Mouse (Mus musculus) limb, embryonic 12.5 days (tissue): Measurements from ENCODE around the gene Cyp4f37. TPM values are rescaled to one million over a fixed set of nuclear protein-coding genes. Genes with fewer than 3 reads are reported as not detected.

Source experiments
- ATAC-seq: fragments of 200-750 bp; cut with Nextera tagmentation; 2 replicates; pipeline ENCODE4 v1.8.0; 2017; ENCODE audit warnings: low read depth, moderate TSS enrichment; ENCODE audit not compliant: insufficient number of reproducible peaks, insufficient read depth, low FRiP score, low TSS enrichment
- H3K27ac ChIP-seq: fragments of 300-500 bp; sonication (generic); 2 replicates; pipeline ENCODE4 v1.5.1; 2016; ENCODE audit warnings: mild to moderate bottlenecking, moderate library complexity
- H3K27me3 ChIP-seq: fragments of 300-500 bp; sonication (generic); 2 replicates; pipeline ENCODE4 v1.6.1; 2016; ENCODE audit warnings: mild to moderate bottlenecking, moderate library complexity
- H3K36me3 ChIP-seq: fragments of 300-500 bp; sonication (generic); 2 replicates; pipeline ENCODE4 v1.6.1; 2016; ENCODE audit warnings: mild to moderate bottlenecking, moderate library complexity
- H3K4me1 ChIP-seq: fragments of 300-500 bp; sonication (generic); replicated peaks from 2 replicates; pipeline ENCODE4 v1.6.1; 2016
- H3K4me2 ChIP-seq: fragments of 300-500 bp; sonication (generic); 2 replicates; pipeline ENCODE4 v1.6.1; 2016; ENCODE audit warnings: mild to moderate bottlenecking, moderate library complexity
- H3K4me3 ChIP-seq: fragments of 300-500 bp; sonication (generic); replicated peaks from 2 replicates; pipeline ENCODE4 v1.5.1; 2016; ENCODE audit warnings: mild to moderate bottlenecking
- H3K9ac ChIP-seq: fragments of 300-500 bp; sonication (generic); replicated peaks from 2 replicates; pipeline ENCODE4 v1.6.1; 2016; ENCODE audit warnings: mild to moderate bottlenecking, moderate library complexity
- H3K9me3 ChIP-seq: fragments of 300-500 bp; sonication (generic); 2 replicates; pipeline ENCODE4 v1.6.1; 2016; ENCODE audit warnings: mild to moderate bottlenecking, moderate library complexity
- WGBS: fragments of 180-500 bp; shearing (Covaris S2); methylation state at CpG from one replicate; pipeline ENCODE4 v1.1.7; 2016; 5-methylcytosine and 5-hydroxymethylcytosine counted together
- polyA plus RNA-seq: library from polyadenylated mRNA; unstranded; fragments of >200 nt; fragmentation: Nextera tagmentation; extraction: Ambion mirVana; gene quantifications from 2 replicates; pipeline ENCODE4 v1.2.1, GENCODE M21; 2016

The Cyp4f37 gene
- polyA plus RNA-seq, 1 experiment from 2014 or later = not detected

DNA sequence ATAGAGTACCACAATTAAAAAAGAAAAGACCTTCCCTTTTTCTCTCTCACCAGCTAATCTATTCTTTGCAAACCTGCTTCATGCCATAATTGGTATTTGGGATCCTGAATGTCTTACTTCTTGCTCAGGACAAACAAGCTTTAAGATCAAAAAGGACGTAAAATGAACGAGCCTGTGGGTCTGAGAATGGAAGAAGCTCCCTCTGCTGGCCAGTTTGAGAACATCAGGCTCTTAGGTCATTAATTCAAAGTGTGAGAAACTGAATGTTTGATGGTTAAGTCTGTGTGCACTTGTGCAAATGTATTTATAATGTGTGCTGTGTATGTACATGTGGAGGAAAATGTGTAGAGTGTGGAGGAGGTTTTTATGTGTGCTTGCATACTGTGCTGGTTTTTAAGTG, 59.3 kb downstream of the Cyp4f37 start:
- no peak overlapping the region for H3K9ac ChIP-seq
- no peak overlapping the region for H3K4me2 ChIP-seq
- ATAC-seq = no peak
- H3K4me3 ChIP-seq = no peak overlapping the region
- no peaks in the 10 kb centered on the region for H3K36me3 ChIP-seq
- no peak overlapping the region for H3K27ac ChIP-seq
- no peaks in the 10 kb centered on the region for H3K27me3 ChIP-seq
- 27% methylated on average over 2 of the region's 2 CpGs for WGBS
- no peaks in the 10 kb centered on the region for H3K9me3 ChIP-seq
- H3K4me1 ChIP-seq = peaks cover 4% of the 10 kb centered on the region; the same call in 1 of the 2 replicates

DNA sequence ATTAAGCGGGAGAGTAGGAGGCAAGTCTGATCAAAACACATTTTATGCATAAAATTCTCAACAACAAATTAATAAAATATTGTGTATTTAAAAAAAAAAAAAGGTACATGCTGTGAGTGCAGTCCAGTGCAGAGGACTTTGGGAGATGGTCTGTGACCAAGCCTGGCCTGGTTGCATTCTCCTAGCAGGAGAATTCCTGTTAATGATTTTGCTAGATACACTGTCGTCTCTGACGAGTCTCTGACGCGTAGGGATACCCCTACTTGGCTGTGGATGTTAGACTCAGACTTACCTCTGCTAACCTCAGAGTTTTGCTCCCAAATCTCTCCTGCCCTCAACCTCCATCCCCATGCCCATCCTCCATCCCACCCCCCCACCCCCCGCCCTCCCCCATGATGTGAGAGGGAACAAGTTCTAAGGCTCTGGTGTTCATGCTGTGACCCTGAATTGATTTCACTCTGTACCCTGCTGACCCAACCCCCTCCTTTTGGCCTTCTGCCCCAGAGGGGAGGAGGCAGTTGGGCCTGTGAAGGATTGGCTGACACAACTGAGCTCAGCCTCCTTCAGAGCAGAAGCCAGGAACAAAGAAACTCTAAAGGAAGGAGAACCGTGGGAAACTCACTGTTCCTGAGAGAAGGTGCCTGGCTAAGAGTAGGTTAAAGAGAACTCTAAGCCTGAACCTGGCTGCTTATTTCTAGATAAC, 64.1 kb downstream of the Cyp4f37 start, which contains the start of gene Cyp4f15:
Gene Cyp4f15 (plus strand): TSS at position 580 of the 703 bp plus-strand sequence.
- WGBS = 25% methylated on average over 7 of the region's 7 CpGs
- Histone ChIP-seq H3K9me3 (no peaks in the 10 kb centered on the region), H3K4me3 (no peak within 1 kb of the TSS), H3K27me3 (no peaks in the 10 kb centered on the region), H3K4me1 (peaks cover 6% of the 10 kb centered on the region; the same call in 1 of the 2 replicates), H3K4me2 (no peak within 1 kb of the TSS), H3K9ac (no peak within 1 kb of the TSS), H3K27ac (no peak within 1 kb of the TSS), H3K36me3 (no peaks in the 10 kb centered on the region)
- ATAC-seq = no peak

Other genes starting within 250 kb of the Cyp4f37 start
- gene Wiz, start 231.9 kb upstream of the Cyp4f37 start, polyA plus RNA-seq = 30.0 and 37.3 TPM in 2 replicates
- 0.87 and 1.1 TPM in 2 replicates for gene Rasal3, start 217.7 kb upstream of the Cyp4f37 start, polyA plus RNA-seq
- gene Pglyrp2, start 197.1 kb upstream of the Cyp4f37 start, polyA plus RNA-seq = not detected in 2 replicates
- not detected in 2 replicates for gene Cyp4f39, start 168.6 kb upstream of the Cyp4f37 start, polyA plus RNA-seq
- 13.3 and 13.8 TPM in 2 replicates for gene Cyp4f17, start 115.3 kb upstream of the Cyp4f37 start, polyA plus RNA-seq
- 23.8 and 26.6 TPM in 2 replicates for gene Cyp4f16, start 84.8 kb upstream of the Cyp4f37 start, polyA plus RNA-seq
- gene Cyp4f40, start 37.6 kb downstream of the Cyp4f37 start, polyA plus RNA-seq = not detected in 2 replicates
- gene Cyp4f15, start 64.3 kb downstream of the Cyp4f37 start, polyA plus RNA-seq = 0.23 and 0.70 TPM in 2 replicates
- 48.2 and 55.1 TPM in 2 replicates for gene Zfp871, start 167.0 kb downstream of the Cyp4f37 start, polyA plus RNA-seq
- 5.0 and 5.6 TPM in 2 replicates for gene Zfp811, start 188.6 kb downstream of the Cyp4f37 start, polyA plus RNA-seq
- gene Zfp799, start 209.0 kb downstream of the Cyp4f37 start, polyA plus RNA-seq = 19.9 and 21.8 TPM in 2 replicates